Mouse (Mus musculus): ENCODE results near the gene Prkaca. TPM values are rescaled to one million over a fixed set of nuclear protein-coding genes. Genes with fewer than 3 reads are reported as not detected.

Prkaca gene
- total RNA-seq (2023) = 10 to 100 TPM; 37.3 to 41.3 TPM

DNA sequence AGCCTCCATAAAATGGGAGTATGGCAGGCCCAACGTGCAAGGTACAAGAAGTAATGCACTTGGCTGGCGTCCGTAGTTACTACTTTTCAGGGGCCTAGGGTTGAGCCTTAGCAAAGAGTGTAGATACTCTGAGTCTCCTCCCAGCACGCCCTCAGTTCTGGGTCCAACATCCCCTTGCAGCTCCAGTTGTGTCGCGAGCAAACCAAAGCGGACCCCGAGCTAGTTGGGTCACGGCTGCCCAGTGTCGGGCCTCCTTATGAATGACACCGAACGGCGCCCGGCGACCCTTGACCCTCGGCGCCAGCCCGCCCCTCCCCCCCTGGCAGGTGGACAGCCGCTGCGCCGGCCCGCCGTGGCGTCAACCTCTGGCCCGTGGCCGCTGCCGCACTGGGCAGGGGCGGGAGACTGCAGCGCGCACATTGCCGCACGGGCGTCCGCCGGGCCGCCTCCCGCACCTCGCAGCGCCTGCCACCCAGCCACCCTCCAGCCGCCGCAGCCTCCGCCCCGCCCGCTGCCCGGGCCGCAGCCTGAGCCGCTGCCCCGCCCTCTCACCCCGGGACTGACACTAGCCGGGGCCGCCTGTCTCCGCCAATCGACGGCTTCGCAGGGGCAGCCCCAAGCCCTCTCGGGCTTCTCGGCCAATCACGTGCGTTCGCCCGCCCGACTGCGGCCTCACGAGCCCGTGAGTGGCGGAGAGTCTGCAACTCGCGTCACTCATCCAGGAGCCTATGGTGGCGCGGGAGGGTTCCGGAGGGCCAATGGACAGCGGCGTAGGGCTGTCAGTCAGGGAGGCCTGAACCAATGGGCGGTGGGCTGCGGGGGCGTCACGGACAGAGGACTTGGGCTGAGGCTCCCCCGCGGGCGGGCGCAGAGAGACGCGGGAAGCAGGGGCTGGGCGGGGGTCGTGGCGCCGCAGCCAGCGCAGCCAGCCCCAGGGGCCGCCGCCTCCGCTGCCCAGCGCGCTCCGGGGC, at the start of gene Prkaca:
TSS of gene Prkaca (plus strand) at position 844 of the 971 bp plus-strand sequence.

GRCm38 (mm10) chr8:83955106-83955957, 17.5 kb upstream of the Prkaca start, which contains the start of the genes Gm10644 and Asf1b:
Gene Gm10644 (minus strand): TSS chr8:83955205.
Gene Asf1b (plus strand): TSS chr8:83955507.

DNA sequence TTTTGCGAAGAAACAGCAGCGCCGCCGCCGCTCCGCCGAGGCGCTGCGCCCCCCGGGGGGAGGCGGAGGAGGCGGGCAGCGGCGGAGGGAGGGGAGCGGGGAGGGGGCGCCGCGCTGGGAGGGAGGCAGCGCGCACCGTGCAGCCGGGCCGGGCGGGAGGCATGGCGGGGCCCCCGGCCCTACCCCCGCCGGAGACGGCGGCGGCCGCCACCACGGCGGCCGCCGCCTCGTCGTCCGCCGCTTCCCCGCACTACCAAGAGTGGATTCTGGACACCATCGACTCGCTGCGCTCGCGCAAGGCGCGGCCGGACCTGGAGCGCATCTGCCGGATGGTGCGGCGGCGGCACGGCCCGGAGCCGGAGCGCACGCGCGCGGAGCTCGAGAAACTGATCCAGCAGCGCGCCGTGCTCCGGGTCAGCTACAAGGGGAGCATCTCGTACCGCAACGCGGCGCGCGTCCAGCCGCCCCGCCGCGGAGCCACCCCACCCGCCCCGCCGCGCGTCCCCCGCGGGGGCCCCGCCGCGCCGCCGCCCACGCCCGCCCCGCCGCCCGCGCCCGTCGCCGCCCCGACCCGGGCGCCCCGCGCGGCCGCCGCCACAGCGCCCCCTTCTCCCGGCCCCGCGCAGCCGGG, 24.8 kb downstream of the Prkaca start, which contains the start of gene Samd1:
TSS of gene Samd1 (plus strand) at position 162 of the 631 bp plus-strand sequence.

GRCm38 (mm10) chr8:84001281-84002000, 28.6 kb downstream of the Prkaca start, which contains the start of gene 1700067K01Rik:
Gene 1700067K01Rik (plus strand): TSS chr8:84001502.

DNA sequence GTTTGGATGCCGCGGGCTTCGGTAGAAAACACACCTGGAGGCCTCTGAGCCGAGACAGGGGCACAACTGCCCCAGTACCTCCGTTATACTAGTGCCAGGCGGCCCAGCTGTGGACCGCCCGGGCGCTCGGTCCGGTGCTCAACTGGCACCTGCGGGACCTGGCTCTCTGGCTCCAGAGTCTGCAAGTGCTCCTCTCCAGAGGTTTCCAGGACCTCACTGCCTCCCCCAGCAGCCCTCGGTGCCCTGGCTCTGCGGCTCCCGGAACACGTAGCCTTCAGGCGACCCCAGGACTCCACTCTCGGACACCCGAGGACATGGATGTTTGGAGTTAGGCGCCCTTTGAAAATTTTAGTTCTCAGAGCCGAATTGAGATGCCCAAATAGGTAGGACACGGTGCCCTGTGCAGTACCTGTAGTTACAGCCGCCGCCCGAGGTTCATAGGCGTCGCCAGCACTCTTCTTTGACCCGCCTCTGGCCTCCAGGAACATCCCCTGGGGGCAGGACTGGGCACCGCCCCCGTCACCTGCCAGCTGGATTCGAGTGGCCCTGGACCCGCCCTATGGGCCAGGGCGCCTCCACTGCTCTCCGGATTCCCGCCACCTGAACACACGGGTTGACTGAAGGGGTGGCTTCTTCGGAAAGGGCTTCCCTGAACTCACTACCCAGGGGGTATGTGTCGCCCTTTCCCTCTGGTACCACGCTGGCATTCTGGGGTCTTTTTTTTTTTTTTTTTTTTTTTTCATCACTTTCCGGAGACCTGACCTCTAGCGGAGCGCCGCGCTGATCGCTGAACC, 39.1 kb downstream of the Prkaca start, which contains the start of gene 2210011C24Rik:
TSS of gene 2210011C24Rik (minus strand) at position 467 of the 794 bp plus-strand sequence.

GRCm38 (mm10) chr8:84021096-84021495, 48.3 kb downstream of the Prkaca start, which contains the start of gene Palm3:
Gene Palm3 (plus strand): TSS chr8:84021471.

DNA sequence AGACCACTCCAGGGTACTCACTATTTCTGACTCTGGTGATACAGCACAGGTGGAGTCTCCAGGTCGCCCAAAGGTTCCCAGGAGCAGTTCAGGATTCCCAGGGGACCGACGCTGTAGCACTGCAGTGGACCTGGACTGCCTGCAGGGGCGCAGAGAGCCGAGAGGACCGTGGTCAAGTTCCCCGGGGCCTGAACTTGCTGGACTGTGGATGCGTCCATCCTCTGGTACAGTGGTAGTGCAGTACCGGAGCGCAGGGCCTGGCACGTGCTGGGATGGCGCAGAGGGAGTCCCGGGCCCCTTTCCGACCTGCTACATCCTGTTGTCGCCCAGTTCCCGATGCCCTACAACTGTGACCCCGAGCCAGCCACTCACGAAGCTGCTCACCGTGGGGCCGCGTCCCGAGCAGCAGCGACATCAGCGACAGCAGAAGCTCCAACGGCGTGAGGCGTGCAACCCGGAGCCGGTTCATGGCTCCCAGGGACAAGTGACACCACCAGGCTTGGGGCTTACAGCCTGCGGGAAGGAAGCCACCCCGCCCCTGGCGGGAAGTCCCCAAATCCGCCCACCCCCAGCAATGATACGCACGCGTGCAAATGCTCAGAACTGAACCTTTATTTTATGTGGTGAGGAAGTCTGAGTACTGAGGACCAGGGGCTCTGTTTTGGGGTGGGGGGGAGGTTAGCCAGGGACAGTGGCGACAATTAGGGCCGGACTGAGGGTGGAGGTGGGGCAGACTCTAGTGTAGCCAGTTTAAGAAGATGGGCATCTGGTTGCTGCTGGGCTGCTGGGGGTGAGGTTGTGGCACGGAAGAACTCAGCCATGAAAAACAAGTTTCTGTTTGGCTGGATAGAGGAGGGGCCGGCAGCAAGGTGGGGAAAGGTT, 69.5 kb downstream of the Prkaca start, which contains the start of gene Il27ra:
TSS of gene Il27ra (minus strand) at position 524 of the 882 bp plus-strand sequence.

DNA sequence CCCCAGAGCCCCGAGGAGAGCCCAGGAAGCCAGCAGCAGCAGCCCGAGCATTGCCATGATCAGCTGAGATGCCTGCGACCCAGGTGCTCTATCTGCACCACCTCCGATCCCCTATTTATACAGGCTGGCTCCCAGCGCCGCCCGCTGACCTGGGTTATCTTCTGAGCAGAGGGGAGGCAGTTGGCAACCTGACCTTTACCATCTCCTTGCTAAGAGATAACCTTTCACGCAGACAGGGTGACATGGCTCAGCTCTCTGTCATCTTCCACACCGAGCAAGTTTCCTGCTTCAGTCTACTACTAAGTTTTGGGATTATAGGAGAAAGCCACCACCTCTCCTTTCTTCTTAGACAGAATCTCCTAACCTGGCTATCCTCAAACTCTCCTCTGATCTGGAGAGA, 72.1 kb downstream of the Prkaca start, which contains the start of gene Rln3:
TSS of gene Rln3 (minus strand) at position 101 of the 400 bp plus-strand sequence.

Other genes starting within 250 kb of the Prkaca start
- 1,000 to 10,000 TPM; 2,520 to 2,540 TPM for gene Adgre5, start 231.7 kb upstream of the Prkaca start, total RNA-seq (2023)
- gene Adgrl1, start 72.9 kb upstream of the Prkaca start, total RNA-seq (2023) = 1 to 10 TPM; 2.0 to 2.1 TPM
- under 1 TPM; 0.18 to 0.39 TPM for gene Gm10644, start 17.8 kb upstream of the Prkaca start, total RNA-seq (2023)
- gene Asf1b, start 17.5 kb upstream of the Prkaca start, total RNA-seq (2023) = 1 to 10 TPM; 1.5 to 2.7 TPM
- gene Samd1, start 24.7 kb downstream of the Prkaca start, total RNA-seq (2023) = 10 to 100 TPM; 55.2 to 55.6 TPM
- gene 1700067K01Rik, start 28.5 kb downstream of the Prkaca start, total RNA-seq (2023) = under 1 TPM; 0.39 to 0.55 TPM
- gene 2210011C24Rik, start 39.2 kb downstream of the Prkaca start, total RNA-seq (2023) = not detected
- not detected for gene Palm3, start 48.5 kb downstream of the Prkaca start, total RNA-seq (2023)
- 10 to 100 TPM; 13.8 to 15.3 TPM for gene Il27ra, start 69.6 kb downstream of the Prkaca start, total RNA-seq (2023)
- gene Rln3, start 72.0 kb downstream of the Prkaca start, total RNA-seq (2023) = not detected
- gene Gm10643, start 92.1 kb downstream of the Prkaca start, total RNA-seq (2023) = 1 to 10 TPM; 1.1 to 2.1 TPM
- 10 to 100 TPM; 57.0 to 63.2 TPM for gene Rfx1, start 93.8 kb downstream of the Prkaca start, total RNA-seq (2023)
- 10 to 100 TPM; 30.4 to 30.5 TPM for gene Dcaf15, start 131.8 kb downstream of the Prkaca start, total RNA-seq (2023)
- 1 to 10 TPM in 1 of 2 experiments, under 1 TPM in 1; 0.39 to 1.0 TPM for gene Podnl1, start 153.0 kb downstream of the Prkaca start, total RNA-seq (2023)
- gene Cc2d1a, start 174.9 kb downstream of the Prkaca start, total RNA-seq (2023) = 10 to 100 TPM; 23.8 to 30.1 TPM
- gene 4930432K21Rik, start 175.0 kb downstream of the Prkaca start, total RNA-seq (2023) = not detected
- not detected for gene Nanos3, start 212.2 kb downstream of the Prkaca start, total RNA-seq (2023)

All from monocyte, adult 59 days (primary cell).